Comparison of ENCODE assay signal across 9 mouse cellular contexts in genomic region chr11:5259944-5260598, GRCm38 (mm10). TPM values are rescaled to one million over a fixed set of nuclear protein-coding genes. Genes with fewer than 3 reads are reported as not detected.
A peak's percentile ranks its signal among the peaks of the same experiment; 100 is the strongest.
DNase-seq lines count a peak whose midpoint lies in the region; ATAC-seq and TF ChIP-seq lines count a peak whose summit lies in the region.
"Had no signal": no experiment of that assay in that cellular context is flagged by ENCODE, and none has a peak within 500 bp of the region (broad histone marks: within the 10 kb centered on the region; RNA-seq: fewer than 3 reads in every experiment).

No protein-coding gene starts in this region.

- TF ChIP-seq CTCF in intestine, postnatal 0 days (IDR thresholded peaks at IDR 0.05; ENCODE audit: low read depth): no peak

- no peak for DNase-seq in kidney, adult 9 months
- peak; percentile 44 for DNase-seq in splenic B cell, adult 2 months (ENCODE audit: low read depth, low spot score)
- no peak for DNase-seq in embryo, embryonic 10 days (ENCODE audit: low spot score)
- DNase-seq in MN1 (ENCODE audit: low spot score): no peak
- DNase-seq in urinary bladder, postnatal 10 days (ENCODE audit: low spot score): no peak

- ATAC-seq in kidney, embryonic 16.5 days (ENCODE audit: low FRiP score, low TSS enrichment): no peak
- ATAC-seq in embryonic facial prominence, embryonic 15.5 days (ENCODE audit: insufficient number of reproducible peaks, low FRiP score, low TSS enrichment, low read depth): no peak
- no peak for ATAC-seq in intestine, postnatal 0 days
- ATAC-seq: Patski had no signal

- no peaks in the 10 kb centered on the region for H3K27me3 ChIP-seq in kidney, embryonic 16.5 days (ENCODE audit: insufficient read depth, low read length)
- H3K27me3 ChIP-seq in embryonic facial prominence, embryonic 15.5 days: no peaks in the 10 kb centered on the region
- H3K27me3 ChIP-seq in intestine, postnatal 0 days (replicated peaks; ENCODE audit: control insufficient read depth, insufficient read depth, low read length): no peaks in the 10 kb centered on the region
- H3K27me3 ChIP-seq in splenic B cell, adult 2 months (ENCODE audit: control insufficient read depth, insufficient read depth, low read length, poor library complexity, severe bottlenecking): peaks cover 1% of the 10 kb centered on the region; the same call in 1 of the 2 replicates
- H3K27me3 ChIP-seq: Patski had no signal

- H3K4me1 ChIP-seq in kidney, embryonic 16.5 days (ENCODE audit: insufficient read depth, low read length): peaks cover 42% of the 10 kb centered on the region
- peaks cover 46% of the 10 kb centered on the region for H3K4me1 ChIP-seq in embryonic facial prominence, embryonic 15.5 days
- H3K4me1 ChIP-seq in intestine, postnatal 0 days (replicated peaks; ENCODE audit: control insufficient read depth, insufficient read depth, low read length): no peaks in the 10 kb centered on the region

- peak overlapping the region; percentile 82 for H3K4me3 ChIP-seq in kidney, embryonic 16.5 days (ENCODE audit: low read length)
- H3K4me3 ChIP-seq in embryonic facial prominence, embryonic 15.5 days (replicated peaks): peak overlapping the region; percentile 96
- H3K4me3 ChIP-seq in intestine, postnatal 0 days (ENCODE audit: low read depth, low read length): peak overlapping the region; percentile 96; the same call in 1 of the 2 replicates

- H3K4me2 ChIP-seq in kidney, embryonic 16.5 days (replicated peaks; ENCODE audit: low read depth, low read length): peak overlapping the region; percentile 86
- H3K4me2 ChIP-seq in embryonic facial prominence, embryonic 15.5 days (replicated peaks): peak overlapping the region; percentile 57
- peak overlapping the region; percentile 88 for H3K4me2 ChIP-seq in intestine, postnatal 0 days (replicated peaks; ENCODE audit: low read depth)

- H3K9ac ChIP-seq in kidney, embryonic 16.5 days (replicated peaks; ENCODE audit: low read length): peak overlapping the region; percentile 46; the same call in 1 of the 2 replicates
- no peak overlapping the region for H3K9ac ChIP-seq in embryonic facial prominence, embryonic 15.5 days
- H3K9ac ChIP-seq in intestine, postnatal 0 days (ENCODE audit: low read depth, low read length): no peak overlapping the region

- H3K36me3 ChIP-seq in kidney, embryonic 16.5 days (ENCODE audit: insufficient read depth, low read length): no peaks in the 10 kb centered on the region
- no peaks in the 10 kb centered on the region for H3K36me3 ChIP-seq in embryonic facial prominence, embryonic 15.5 days
- no peaks in the 10 kb centered on the region for H3K36me3 ChIP-seq in intestine, postnatal 0 days (ENCODE audit: control insufficient read depth, insufficient read depth)
- H3K36me3 ChIP-seq in splenic B cell, adult 2 months (ENCODE audit: control insufficient read depth, insufficient read depth, low read length, poor library complexity, severe bottlenecking): no peaks in the 10 kb centered on the region

- WGBS in kidney, embryonic 16.5 days: 19% methylated on average over 10 of the region's 10 CpGs
- WGBS in embryonic facial prominence, embryonic 15.5 days: 30% methylated on average over 10 of the region's 10 CpGs
- WGBS in intestine, postnatal 0 days: 49% methylated on average over 10 of the region's 10 CpGs

- peak overlapping the region; percentile 80 for H3K27ac ChIP-seq in kidney, embryonic 16.5 days (ENCODE audit: low read length)
- H3K27ac ChIP-seq in embryonic facial prominence, embryonic 15.5 days (replicated peaks): peak overlapping the region; percentile 84
- H3K27ac ChIP-seq in intestine, postnatal 0 days (ENCODE audit: low read depth, low read length): no peak overlapping the region

- H3K9me3 ChIP-seq in kidney, embryonic 16.5 days (ENCODE audit: low read length): no peaks in the 10 kb centered on the region
- no peaks in the 10 kb centered on the region for H3K9me3 ChIP-seq in embryonic facial prominence, embryonic 15.5 days (replicated peaks)
- no peaks in the 10 kb centered on the region for H3K9me3 ChIP-seq in intestine, postnatal 0 days (ENCODE audit: control insufficient read depth)

RNA-seq across cellular contexts. Expression of gene Kremen1, which starts 1.3 kb away (rescaled TPM):
- polyA plus RNA-seq in kidney, embryonic 16.5 days (2015; fragmentation: Nextera tagmentation; extraction: Ambion mirVana): 25.9 and 27.5 TPM in 2 replicates
- polyA plus RNA-seq in embryonic facial prominence, embryonic 15.5 days (2015; fragmentation: Nextera tagmentation; extraction: Ambion mirVana): 39.5 and 40.5 TPM in 2 replicates
- polyA plus RNA-seq in intestine, postnatal 0 days (2015; fragmentation: Nextera tagmentation; extraction: Ambion mirVana): 5.7 and 6.6 TPM in 2 replicates
